Mouse (Mus musculus): ENCODE measurements around the gene Sulf2. TPM values are rescaled to one million over a fixed set of nuclear protein-coding genes. Genes with fewer than 3 reads are reported as not detected.

The Sulf2 gene
- total RNA-seq, 2 experiments from 2014 or later: 98.6 to 111 TPM

DNA sequence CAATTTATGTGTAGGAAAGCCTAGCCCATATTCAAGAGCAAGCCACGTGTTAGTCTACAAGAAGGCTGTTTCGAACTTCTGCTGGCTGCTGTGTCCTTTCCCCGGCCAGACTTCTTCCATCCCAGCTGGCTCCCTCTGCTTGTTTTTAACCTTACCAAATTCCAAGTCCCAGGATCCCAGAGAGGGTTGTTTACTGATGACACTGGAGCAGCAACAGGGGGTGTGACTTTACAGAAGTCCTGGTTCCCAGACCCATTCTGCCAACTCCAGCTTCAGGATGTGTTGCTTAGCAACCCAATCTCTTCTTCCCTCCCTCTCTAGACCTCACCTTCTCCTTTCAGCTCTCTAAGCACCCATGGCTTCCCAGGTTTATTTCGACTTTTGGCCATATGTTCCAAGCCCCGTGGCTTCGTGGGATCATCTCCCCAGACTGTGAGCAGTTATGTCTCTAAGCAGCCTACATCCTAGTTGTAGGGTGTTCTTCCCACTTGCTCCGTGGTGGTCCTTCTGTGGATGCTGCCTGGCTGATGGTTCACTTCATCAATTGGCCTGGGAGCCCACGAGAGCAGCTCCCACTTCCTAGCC, 20.2 kb upstream of the Sulf2 start:
- no peak for DNase-seq (ENCODE audit: low spot score in 2 of 2)

DNA sequence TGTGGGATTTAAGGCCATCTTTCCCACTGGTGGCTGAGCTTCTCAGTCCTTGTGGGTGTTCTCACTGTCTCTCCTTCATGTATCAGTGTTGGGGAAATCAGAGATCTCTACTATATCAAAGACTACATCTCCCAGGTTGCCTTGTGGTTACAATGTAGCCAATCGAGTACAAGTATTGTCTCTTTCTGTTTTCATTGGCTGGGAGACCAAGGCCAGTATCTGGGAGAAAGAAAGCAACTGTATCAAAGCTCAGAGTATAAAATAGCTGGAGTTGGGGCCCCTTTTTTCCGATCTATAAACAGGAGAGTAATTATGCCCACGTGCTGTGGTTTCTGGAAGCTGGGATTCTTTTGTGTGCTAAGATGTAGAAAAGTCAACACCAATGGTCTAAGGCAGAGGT, 19.7 kb upstream of the Sulf2 start:
- DNase-seq (ENCODE audit: low spot score in 2 of 2): peak in 1 of 2 experiments; percentile 45

DNA sequence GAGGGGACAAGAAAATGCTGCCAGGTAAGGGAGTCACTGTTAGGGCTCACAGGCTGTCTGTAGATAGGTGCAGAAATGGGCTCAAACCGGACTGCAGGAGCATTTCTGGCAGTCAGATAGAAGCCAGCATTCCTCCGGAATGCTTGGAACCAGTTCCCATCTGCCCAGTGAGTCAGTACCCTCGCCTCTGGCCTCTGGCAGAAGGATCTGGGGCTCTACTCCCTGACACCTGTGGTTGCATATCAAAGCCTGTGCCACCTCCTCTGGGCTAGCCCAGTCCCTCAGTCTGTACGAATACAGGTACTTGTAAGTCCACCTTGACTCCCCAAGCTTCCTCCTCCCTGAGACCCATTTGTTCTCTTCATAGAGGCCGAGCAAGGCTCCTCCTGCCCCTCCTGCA, 17.7 kb upstream of the Sulf2 start:
- no peak for DNase-seq (ENCODE audit: low spot score in 2 of 2)

DNA sequence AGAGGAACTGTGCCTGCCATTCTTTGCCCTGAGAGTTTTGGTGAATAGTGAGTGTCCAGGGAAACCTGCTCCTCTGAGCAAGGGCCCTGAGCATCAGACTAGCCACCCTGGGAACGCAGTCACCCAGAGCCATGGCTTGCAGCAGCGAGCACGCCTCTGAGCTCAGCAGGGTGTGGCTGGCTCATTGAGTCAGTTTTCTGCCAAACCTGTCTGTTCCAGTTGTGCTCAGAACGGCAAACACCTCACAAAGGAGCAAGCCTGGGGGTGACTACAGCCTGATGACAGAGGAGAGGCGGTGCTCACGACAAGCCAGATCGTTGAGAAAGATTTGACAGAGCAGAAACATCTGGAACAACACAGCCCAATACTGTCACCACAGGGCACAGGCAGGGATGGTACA, 14.7 kb upstream of the Sulf2 start:
- no peak for DNase-seq (ENCODE audit: low spot score in 2 of 2)

DNA sequence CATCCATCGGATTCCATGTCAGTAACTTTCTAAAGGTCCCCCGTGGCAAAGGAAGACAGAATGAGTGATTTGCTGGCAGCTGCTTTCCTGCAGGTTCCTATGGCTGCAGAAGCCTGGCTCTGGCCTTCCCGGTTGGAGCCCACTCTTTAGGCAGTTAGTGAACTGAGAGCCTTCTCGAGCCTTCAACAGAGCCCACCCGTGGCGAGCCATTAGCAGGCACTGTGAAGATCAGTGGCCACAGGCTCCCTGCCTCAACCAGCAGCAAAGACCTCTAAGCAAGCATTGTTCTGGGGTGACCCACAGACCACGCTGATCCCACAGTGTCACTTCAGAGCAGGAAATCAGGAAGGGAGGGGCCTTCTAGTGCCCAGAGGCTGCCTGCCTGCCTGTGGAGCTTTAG, 13.4 kb upstream of the Sulf2 start:
- no peak for DNase-seq (ENCODE audit: low spot score in 2 of 2)

DNA sequence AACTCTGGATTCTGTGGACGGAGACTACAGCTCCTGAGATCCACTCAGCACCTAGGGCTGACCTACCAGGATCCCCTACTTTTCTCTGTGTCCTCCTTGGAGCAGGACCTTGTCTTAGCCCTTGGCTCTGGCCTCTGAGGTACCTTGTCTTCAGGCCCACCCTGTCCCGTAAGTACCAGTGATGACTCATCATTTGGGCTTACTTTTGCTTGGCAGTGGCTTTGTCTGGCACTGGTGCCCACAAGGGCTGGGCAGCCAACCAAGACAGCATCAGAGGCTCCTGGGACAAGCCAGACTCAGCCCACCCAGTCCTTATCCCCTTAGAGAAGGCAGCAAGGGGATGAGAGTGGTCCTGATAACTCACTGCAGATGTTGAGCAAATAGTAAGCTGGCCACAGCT, 11.9 kb upstream of the Sulf2 start:
- DNase-seq (ENCODE audit: low spot score in 2 of 2): no peak

DNA sequence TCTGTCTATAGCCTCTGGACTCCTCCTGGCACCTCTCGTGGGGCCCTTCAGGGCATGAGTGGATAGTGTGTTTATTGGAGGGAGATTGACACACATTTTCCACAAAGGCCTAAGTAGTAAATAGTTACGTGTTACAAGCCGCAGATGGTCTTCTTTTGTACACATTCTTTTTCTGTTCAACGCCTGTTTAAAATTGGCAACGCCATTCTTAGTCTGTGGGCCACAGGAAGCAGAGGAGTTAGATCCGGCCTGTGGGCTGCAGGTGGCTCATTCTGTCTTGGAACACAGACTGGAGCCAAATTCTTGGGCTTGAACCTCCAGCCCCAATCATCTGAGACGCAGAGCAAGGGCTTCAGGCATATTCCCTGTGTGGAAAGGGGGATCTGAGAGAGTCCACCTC, 9.9 kb upstream of the Sulf2 start:
- no peak for DNase-seq (ENCODE audit: low spot score in 2 of 2)

DNA sequence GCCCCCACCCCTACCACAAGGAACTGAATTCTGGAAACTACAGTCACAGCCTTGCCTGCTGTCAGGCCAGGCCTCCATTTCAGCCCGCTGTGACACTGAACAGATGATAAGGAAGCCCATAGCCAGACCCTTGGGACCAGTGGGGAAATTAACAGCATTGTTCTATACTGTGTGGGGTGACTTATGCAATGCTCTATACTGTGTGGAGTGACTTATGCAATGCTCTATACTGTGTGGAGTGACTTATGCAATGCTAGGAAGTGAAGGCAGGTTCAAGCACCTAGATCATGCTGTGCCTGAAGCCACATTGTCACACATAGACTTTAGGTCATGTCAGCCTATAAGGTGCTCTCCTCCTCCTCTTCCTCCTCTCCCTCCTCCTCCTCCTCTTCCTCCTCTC, 9.1 kb upstream of the Sulf2 start:
- DNase-seq (ENCODE audit: low spot score in 2 of 2): no peak

DNA sequence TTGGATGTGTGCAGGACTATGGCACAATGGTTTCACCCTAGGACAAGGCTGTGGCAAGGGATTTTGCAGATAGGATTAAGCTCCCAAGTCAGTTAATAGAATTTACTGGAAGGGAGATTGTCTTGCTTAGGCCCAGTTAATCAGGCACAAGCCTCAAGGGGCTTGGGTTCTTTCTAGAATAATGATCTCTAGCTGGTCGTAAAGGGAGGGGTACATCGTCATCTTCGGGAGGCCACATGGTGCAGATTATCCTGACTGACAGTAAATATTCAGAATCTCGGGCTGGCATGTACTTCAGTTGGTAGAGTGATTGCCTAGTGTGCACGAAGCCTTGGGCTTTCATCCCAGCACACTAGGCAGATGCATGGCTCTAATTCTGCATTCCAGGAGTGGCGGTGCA, 8.5 kb upstream of the Sulf2 start:
- no peak for DNase-seq (ENCODE audit: low spot score in 2 of 2)

DNA sequence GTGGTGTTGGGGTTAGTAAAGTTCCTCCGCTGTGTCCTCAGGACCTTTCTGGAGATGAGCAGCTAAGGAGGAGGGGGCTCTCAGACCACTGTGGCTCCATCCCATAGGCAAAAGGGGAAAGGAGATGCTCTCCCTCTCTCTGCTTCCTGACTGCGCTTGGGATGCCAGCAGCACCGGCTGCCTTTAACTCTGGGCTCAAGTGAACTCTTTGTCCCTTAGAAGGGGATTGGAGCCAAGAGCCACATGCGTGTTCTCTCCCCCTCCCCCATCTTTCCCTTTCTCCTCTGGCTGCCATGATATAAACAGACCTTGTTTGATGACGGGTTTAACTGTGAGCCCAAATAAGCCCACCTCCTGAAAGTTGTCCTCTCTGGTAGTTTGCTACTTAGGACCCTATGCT, 7.8 kb upstream of the Sulf2 start:
- no peak for DNase-seq (ENCODE audit: low spot score in 2 of 2)

DNA sequence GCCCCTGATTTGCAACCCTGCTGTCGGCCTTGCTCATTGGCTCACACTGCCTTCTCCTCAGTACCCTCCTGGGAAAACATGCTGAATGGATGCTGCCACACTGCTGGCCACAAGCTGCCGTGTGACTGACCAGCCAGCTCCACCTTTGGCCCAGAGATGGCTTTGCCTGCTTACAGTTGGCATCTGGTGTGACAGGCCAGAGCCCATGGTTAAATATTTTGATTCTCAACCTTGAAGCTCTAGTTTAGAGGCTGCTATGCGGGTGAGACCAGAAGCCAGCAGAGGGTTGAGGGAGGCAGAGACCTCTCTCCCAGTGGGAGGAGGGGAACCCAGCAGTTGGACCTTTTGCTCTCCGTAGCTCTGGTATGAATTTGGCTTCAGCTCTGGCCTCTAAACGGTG, 6.7 kb upstream of the Sulf2 start:
- DNase-seq (ENCODE audit: low spot score in 2 of 2): no peak

DNA sequence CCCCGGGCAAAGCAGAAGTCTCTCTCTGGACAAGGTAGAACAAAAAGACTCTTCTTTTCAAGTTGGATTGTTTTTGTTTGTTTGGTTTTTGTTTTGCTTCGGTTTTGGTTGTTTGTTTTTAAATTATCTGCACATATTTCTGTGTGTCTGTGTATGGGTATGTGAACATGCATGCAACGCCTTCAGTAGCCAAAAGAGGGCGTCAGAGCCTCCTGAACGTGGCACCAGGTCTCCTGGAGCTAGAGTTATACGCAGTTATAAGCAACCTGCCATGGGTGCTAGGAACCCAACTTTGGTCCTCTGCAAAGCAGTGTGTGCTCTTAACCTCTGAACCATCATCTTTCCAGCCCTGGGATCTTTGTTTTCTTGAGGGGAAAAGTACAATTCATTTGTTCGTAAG, 3.8 kb upstream of the Sulf2 start:
- DNase-seq (ENCODE audit: low spot score in 2 of 2): no peak

DNA sequence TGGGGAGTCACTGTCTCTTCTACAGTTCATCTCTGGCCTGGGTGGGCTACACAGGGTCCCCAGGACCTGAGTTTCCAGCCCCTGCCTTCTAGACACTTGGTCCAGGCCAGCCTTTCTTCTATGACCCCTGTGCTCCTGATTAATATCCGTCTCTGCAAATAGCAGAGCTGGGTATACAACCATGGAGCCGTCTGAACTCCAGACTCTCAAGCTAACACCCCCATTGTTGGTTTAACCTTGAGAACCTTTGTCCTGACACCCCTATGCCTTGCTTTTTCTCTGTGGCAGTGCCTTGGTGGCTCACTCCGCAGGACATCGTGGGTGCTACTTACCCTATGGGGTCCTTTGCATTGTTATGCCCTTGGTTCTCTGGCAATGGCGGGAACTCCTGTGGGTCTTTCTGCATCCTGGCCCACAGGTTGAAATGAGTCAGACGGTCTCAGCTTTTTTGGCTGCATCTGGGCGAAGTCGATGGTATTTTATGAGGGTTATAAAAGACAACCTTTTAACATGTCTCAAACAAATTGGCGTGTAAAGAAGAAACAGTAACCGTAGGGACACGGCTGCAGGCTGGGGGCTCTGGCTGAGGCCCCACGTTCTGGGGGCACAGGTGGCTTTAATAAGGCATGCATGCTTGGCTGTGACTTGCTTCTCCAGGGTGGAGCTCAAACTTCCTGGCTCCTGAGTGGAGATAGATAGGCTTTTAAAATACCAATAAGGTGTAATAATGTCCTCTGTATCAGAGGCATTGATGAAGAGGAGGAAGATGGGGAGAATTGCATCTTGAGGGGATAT, 2.5 kb upstream of the Sulf2 start:
- DNase-seq (ENCODE audit: low spot score in 2 of 2): no peak

DNA sequence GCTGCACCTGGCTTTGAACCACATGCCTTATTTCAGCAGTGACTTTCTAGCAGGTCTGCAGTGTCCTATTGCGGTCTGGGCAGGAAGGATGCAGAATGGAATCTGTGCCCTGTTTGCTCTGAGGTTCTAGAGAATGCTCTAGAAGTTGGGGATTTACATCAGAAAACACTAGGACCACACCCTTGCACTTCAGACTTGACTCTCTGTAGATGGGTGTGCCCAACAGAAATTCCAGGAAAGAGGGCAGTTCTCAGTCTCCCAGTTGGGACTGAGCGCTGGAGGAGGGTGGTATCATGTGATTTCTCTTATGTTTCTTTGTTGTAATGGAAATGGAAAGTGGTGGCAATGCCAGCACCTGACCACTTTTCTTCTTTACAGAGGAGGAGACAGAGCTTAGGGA, 1.7 kb upstream of the Sulf2 start:
- DNase-seq (ENCODE audit: low spot score in 2 of 2): no peak

DNA sequence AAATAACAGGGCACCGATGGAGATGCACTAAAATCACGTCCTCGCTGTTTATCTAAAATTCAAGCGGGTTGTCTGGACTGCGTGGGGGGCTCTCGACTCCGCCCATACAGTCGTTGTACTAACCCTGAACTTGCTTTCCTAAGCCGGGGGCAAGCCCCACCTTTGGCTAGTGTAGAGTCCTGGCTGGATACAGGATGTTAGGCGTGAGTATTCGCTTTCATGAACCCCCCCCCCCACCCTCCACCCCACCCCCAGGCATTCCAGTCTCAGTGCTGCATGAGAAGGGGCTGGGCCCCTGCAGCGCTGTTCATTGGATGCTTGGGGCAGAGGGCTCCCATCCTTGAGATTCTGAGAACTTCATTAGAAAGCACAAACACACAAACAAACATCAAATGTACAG, 659 bp upstream of the Sulf2 start:
- DNase-seq (ENCODE audit: low spot score in 2 of 2): no peak

DNA sequence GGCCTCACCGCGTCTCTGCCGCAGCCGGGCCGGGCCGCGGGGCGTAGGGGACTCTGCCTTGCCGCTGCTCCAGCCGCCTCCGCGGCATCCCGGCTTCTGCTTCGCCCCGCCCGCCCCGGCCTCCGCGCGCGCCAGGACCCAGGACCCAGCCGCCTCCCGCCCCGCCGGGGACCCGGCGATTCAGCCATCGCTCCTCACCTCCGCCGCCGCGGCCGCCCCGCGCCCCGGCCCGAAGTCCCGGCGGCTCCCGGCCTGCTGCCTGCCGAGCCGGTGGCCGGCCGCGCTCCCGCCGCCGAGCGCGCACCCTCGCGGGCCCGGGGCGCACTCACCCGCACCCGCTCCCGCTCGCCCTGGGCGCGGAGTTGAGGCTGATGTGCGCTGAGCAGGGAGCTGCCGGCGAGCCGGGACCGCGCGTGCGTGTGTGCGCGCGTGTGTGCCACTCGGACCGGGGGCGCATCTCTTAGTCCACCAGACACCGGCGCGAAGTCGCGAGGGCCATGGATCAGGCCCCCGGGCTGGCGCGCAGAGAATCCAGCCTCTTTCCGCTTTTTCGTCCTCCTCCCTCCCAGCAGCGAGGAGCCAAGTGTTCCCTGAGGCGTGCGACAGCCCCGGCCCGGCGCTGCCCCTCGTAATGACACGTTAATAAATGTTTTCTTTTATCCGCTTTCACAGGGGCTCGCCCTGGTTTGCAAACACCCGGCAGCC, 562 bp downstream of the Sulf2 start:
- DNase-seq (ENCODE audit: low spot score in 2 of 2): peak; percentile 18 to 45

DNA sequence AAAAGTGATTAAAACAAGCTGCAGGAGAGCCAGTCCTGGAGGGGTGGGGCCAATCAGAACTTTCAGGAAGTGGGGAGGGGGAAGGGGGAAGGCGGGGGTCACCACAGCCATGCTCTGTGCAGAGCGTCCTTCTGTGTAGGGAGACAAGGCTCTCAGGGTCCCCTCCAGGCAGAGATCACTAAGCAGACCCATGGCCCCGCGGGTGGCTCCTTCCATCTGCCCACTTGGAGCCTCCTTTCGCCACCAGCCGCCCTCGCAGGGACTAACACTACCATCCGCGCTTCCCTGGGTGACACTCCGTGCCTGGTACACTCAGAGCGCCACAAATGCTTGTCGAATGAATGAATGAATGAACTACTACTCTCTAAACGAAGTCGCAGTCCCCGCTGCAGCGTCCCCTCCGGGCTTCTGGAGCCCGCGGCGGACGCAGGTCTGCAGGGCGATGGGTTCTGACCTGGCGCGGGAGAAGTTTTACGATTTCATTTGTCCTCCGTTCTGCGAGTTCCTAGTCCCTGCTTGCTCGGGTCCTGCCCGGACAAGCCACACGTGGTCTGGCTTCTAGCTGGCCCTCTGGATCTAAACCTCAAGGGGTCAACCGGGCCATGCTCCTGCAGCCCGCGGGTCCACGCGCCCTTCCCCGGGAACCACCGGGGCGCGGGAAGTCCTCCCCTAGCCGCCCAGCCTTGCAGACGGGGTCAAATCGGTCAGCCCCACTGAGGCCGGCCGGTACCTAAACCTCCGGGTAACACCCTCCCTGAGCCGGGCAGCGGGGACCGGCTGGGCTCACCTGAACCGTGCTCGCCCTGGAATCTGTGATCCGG, 1.4 kb downstream of the Sulf2 start:
- no peak for DNase-seq (ENCODE audit: low spot score in 2 of 2)

DNA sequence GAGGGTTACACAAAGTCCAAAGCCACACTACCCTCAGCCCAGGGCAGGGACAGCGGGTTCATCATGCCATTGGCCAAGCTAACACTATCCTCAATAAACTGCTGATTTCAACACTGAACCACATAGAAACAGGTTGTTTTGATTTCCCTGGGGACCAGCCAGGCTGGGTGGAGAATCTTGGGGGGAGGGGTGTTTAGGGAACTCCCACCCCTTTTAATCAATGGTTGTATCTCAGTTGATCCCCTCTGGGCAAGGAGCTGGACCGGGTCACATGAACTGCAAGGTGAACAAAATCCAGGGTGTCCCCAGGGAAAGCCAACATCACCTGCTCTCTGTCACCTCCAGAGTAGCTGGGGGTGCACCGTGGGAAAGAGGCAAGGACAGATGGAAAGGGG, 2.1 kb downstream of the Sulf2 start:
- DNase-seq (ENCODE audit: low spot score in 2 of 2): no peak

DNA sequence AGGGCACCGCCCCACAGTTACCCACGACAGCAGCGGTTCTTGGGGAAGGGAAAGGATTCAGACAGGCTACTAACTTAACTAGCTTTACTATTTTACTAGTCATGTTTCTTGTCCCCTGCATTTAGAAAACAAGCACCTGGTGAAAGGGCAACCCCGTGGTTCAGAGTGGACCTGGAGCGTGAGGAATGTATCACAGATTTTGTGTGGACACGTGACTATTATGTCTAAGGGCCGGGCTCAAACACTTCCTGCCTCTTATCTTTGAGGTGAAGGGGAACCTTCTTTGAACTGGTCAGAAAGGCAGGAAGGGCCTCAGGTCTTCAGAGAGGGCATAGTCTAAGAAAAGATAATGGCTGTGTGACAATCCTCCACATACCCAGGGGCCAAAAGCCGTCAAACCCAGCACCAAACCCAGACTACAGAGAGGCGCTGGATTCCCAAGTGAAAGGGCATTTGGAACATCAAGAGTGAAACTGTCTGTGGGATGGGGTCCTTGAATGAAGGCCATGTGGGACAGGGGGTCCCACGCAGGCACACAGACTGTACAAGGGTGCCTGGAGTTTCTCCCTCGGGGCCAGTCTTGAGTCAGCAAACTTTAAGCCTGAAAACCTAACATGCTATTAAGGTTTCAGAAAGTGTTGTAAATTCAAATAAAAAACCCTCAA, 2.6 kb downstream of the Sulf2 start:
- DNase-seq (ENCODE audit: low spot score in 2 of 2): no peak

DNA sequence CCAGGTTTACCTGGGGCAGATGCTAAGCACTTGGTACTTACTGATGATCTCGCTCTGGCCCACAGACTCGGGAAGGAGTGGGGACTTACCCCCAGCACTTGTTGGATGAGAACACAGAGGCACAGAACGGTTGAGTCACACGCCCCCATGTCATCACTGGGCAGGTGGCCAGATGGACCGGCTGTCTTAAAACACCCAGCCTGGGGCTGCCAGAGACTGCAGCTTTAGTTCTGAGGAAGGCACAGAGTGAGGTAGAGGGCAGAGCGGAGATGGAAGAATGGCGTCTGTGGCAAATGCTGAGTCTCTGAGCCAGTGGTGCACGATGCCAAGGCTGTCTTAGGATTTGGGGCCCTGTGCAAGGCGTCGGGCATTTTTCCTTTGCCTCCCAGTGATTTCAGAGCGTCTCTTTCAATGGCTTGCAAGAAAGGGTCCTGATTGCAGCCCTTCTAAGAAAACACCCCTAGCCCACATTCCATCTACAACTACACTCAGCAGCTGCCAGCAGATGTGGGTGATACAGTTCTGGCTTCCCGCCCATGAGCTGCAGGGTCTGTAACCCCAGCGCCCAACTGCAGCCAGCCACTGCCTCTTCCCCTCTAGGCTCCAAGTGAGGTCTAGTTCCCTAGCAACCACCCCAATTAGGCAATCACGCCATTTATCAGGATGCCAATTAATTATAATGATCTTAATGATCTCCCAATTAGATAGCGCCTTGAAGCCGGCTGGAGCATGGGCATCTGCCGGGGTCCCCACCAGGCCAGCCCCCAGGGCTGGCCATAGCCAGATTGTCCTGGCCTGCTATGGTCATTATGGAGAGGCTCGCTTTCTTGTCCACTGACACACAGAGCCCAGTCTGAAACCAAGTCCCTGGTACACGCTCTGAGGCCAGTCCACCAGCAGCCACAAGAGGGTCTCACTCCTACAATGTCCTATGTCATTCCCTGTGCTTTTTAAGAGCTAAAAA, 3.7 kb downstream of the Sulf2 start:
- peak; percentile 84 to 90 for DNase-seq (ENCODE audit: low spot score in 2 of 2)
